Mouse (Mus musculus): ENCODE measurements around the gene Hoxc9.

Gene Hoxc9

DNA sequence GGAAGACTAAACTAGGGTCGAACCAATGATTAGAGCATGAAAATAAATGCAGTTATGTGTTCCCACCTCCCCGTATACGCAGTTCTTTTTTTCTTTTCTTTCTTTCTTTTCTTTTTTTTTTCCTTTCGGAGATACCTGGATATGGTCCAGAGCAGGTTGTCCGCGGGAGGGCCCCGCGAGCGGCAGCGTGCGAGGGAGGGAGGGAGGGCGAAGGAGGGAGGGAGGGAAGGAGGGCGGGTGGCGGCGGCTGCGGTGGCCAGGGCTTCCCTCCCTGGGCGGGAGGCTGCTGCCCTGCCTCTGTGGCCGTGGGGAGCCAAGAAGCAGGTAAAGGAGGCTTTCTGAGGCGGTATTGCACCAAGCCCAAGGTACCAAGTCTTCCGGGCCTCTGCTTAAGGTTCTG is at the start of gene Hoxc9:
Gene Hoxc9 (plus strand): TSS at position 269 of the 400 bp plus-strand sequence.
- DNase-seq (ENCODE audit: low spot score) = no peak

DNA sequence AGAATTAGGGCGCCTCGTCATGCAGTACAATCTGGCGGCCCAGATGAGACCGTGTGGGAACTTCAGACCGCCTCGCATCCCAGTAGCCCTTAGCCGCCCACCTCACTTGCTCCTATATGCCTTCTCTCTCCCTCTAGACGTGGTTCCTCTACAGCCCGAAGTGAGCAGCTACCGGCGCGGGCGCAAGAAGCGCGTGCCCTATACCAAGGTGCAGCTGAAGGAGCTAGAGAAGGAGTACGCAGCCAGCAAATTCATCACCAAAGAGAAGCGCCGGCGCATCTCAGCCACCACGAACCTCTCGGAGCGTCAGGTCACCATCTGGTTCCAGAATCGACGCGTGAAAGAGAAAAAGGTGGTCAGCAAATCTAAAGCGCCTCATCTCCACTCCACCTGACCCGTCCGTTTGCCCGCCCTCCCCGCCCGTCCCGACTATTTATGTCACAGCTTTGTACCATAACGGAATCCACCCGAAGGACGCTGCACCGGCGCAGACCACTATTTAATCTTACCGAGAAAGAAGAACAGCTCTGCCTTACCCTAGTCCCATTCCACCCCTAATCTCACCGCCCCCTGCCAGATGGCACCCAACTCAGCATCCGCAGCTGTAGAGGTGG is 49.1 kb upstream of the Hoxc9 start:
- DNase-seq (ENCODE audit: low spot score) = no peak

DNA sequence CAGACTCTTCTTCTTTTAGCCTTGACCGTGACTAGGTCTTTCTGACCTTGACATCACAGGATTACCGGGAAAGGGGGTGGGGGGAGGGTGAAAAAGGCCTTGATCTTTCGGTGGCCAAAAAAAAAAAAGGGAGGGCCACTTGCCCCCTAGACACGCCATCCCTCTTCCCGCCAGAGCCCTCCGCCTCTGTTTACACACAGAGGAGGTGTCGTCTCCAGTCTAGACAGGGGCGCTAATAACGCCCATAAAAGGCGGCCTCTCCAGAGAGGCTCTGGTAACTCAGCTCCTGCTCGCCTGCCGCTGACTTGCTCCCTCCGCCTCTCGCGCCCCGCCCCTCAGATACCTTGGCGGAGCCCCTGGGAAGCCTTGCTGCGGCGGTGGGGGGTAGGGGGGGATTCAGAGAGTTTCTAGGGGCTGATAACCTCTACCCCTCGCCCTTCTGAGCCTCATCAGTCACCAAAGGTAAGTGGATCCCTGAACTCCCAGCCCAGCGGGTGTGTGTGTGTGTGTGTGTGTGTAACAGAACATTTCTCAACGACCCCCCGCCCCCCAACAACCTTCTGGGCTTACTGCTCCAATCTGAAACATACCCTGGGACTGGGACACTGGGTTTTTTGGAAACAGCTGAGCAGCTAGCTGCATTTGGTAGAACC is 44.4 kb upstream of the Hoxc9 start:
- DNase-seq (ENCODE audit: low spot score) = no peak

DNA sequence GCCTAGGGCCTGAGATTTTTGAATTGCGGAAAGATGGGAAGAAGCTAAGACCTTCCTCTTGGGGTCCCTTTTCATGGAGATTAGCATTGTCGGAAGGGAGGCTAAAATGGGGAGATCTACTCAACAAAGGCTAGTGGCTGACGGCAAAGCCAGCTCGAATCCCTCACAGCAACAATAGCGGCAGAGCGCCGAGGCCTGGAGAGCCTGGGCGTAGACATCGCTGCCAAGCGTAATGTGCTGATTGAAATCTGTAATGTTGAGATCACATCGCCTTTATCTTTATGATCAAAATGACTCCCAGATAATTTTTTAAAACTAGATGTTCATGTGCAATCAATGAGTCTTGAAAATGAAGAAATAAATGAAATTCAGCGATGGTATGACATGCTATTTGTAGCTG is 41.8 kb upstream of the Hoxc9 start:
- no peak for DNase-seq (ENCODE audit: low spot score)

DNA sequence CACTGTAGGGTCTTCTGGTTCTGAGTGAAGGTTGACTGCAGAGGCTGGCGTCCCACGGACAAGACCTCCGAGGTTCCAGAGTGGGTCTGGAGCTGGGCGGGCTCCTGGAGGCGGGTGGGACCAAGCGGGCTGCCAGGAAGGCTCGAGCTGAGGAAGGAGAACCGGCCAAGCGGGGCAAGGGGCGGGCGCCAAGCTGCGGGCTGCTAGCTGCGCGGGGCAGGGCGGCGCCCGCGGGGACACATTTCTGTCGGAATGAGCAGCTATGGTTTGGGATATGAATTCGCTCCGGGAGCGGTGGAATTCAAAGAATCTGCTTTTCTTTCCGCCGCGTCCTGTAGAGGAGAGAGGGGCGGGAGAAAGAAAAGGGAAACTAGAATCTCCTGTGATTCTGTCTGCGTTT is 41.3 kb upstream of the Hoxc9 start:
- DNase-seq (ENCODE audit: low spot score) = no peak

DNA sequence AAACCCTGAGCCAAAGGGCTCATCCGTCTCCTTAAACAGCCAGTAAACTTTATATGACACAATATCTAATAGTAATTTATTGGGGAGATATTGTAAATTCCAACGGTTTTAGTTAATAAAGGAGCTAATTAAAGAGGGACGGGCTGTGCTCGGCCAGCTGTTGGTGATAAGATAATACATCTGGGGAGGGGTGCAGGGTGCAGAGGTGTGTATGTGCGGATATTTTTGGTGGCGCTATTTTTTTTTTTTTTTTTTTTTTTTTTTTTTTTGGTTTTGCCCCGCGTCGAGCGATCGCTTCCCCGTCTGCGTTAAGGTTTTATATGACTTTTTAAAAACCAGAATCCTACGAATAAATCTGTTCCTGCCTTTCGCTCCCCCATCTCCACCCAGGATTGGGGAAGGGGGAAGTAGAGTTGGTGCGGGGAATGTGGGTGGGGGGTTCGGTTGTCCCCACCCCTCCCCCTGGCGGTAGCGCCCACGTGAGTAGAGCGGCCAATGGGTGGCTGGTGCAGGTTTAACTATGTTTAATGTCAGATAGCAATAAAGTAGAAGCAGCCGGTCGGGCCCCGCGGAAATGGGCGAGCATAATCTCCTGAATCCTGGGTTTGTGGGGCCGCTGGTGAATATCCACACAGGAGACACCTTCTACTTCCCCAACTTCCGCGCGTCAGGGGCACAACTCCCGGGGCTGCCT is 39.8 kb upstream of the Hoxc9 start, which contains the start of gene Hoxc12:
Gene Hoxc12 (plus strand): TSS at position 479 of the 694 bp plus-strand sequence.
- no peak for DNase-seq (ENCODE audit: low spot score)

DNA sequence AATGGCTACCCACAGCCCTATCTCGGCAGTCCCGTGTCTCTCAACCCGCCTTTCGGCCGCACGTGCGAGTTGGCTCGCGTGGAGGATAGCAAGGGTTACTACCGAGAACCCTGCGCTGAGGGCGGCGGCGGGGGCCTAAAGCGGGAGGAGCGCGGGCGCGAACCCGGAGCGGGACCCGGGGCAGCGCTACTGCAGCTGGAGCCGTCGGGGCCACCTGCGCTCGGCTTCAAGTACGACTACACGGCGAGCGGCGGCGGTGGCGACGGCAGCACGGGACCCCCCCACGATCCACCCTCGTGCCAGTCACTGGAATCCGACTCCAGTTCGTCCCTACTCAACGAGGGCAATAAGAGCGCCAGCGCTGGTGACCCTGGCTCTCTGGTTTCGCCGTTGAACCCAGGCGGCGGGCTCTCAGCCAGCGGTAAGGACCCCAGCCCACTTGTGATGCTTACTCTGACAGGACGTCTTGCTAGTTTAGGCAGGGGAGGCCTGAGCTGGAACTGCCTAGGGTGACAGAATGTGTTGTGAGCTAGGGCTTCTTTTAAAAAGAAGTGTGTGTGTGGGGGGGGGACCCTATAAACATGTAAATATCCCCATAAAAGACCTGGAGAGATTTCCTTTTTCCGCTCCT is 39.1 kb upstream of the Hoxc9 start:
- no peak for DNase-seq (ENCODE audit: low spot score)

DNA sequence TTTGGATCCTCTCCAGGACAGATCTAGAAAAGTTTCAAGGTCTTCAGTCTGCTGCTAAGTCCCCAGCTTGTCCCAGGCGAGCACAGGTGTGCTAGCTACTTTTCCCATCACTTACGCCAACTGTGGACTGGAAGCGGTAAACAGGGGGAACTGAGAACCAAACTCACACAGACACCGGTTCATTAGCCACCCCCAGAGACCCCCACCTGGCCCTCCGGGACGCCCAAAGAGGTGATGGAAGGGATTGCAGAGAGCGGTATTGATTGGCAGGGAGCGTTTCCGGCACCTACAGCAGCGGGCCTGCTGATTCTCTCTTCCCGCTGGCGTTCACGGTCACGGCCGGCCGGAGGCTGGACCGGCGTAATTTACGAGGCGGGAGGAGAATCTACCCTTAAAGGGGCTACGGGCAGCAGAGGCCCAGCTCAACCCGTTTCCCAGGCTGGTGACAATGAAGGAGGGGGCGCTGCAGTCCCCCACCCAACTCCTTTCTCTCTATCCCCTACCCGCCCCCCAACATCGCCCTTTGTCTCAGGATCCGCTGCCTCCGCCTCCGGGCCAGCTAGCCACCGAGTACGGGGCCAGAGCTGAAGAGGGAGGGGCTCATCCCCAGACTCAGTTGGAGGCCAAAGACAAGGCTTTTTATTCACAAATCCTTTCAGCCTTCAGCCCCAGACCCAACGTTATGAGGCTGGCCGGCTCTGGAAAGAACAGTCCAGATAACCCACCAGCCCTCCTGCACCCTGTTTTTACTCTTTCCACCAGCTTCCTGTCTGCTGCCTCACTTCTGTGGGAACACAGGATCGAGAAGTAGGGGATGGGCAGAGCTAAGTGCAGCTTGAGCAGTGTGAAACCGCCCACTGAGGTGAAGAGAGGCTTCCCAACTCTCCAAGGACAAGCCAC is 36.7 kb upstream of the Hoxc9 start:
- no peak for DNase-seq (ENCODE audit: low spot score)

DNA sequence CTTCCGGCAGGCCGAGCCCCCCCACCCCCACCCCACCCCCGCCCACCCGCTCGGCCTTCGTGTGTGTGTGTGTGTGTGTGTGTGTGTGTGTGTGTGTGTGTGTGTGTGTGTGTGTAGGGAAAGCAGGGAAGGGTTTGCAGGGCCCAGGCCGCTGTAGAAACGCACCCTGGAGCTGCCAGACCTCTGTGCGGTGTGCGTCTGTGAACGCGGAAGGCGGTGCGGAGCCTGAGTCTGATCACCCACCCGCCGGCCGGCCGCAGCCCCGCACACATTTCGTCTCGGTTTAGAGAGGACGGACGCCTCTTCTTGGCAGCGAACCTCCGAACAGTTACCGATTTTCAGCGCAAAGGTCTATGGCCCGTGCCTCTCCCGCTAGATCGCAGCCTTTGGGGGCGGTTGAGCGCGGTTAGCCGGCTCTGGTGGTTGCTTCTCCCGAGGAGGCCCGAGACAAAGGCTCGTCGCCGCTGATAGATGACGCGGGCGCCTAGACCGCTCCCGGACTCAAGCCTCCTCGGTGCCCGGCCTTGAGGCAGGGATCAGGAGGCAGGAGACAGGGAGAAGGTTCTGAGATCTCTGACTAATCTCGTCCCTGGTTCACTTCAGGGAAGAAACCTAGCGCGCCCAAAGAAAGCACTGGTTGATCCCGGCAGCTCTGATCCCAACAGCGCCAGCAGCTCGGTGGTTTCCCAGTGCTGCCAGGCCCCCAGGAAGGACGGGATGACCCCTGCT is 33.3 kb upstream of the Hoxc9 start:
- DNase-seq (ENCODE audit: low spot score) = peak; percentile 29

DNA sequence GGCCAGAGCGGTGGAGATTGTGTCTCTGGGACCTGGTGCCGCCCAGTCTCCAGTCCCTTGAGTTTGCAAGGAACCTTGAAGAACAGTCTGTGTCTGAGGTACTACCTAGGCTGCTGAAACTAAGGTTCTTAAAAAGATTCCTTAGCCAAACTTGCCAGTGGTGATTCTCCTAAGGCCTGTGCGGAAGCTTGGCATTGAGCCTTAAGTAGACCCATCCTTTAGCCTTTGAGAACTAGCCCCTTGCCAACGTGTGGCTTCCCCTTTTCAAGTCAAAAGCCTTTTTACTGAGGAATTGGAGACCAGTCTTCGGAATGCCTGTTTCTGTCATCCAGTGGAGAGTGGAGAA is 32.8 kb upstream of the Hoxc9 start:
- no peak for DNase-seq (ENCODE audit: low spot score)

DNA sequence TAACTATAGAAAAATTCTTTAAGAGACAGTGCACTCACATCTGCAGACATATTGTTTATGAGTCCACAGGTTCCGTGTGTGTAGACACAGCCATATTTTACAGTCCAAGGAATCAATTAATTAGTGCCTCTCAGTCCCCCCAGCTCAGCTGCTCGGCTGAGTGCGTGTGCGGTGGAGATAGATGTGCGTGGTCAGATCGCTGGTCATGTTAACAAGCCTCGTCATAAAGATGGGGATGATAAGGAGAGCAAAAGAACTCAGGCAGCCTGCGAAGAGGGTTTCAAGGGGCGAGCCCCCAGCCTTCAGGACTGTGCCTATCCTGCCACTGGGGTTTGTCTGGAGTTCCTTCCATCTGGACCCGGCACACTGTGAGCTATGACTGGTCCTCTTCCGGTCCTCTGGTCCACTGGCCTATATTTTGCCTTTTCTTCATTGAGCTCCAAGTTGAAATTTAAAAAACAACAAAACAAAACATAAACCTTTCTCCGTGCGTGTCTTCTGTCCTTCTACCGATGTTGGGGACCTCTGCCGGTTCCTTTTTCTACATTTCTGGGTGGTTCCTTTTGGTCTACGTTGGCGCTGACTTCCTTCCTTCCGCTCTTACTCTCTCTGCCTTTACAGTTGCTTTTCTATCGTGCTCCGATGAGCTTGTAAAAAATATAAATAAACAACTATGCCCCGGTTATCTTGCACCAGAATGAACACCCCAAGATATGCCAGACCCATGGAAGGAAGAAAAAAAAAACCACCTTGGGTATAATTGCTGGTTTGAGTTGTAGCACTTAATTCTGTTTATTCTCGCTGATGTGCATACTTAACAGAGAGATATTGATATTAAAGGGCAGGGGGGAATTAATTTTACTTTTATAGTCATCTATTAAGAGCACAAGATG is 30.8 kb upstream of the Hoxc9 start:
- DNase-seq (ENCODE audit: low spot score) = no peak

DNA sequence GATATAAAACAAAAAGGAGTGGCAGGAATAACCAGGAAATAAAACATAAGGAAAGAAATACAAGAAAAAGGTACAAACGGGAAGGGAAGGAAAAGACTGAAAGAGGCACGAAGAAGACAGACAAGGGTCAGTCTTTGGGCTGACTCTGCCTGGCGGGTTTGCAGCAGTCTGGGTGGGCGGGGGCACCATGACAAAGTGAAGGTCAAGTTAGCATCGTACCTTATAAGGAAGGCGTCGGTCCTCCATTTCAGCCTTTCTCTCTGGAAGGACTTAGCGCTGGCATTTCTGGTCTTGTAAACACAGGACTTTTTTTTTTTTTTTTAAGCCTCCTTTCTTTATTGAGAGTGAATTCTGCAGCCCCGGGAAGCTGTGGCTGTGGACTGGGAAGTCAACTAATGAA is 29.0 kb upstream of the Hoxc9 start:
- DNase-seq (ENCODE audit: low spot score) = no peak

DNA sequence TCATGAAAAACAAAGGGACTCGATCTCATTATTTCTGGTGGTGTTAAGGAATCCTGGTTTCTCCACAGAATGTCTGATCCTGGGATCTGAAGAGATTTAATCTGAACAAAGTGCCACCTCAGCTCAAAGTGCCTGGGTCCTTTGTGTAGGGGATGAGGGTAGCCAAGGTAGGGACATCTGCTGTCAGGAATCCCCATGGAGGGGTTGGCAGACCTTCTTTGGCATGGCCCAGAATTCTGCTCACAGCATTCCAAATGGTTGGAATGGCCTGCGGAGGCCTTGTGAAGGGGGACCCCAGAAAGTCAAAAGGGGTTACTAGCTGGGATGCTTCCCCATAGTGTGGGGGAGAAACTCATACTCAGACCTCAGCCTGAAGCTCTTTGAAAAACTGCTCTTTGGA is 27.4 kb upstream of the Hoxc9 start:
- DNase-seq (ENCODE audit: low spot score) = no peak

DNA sequence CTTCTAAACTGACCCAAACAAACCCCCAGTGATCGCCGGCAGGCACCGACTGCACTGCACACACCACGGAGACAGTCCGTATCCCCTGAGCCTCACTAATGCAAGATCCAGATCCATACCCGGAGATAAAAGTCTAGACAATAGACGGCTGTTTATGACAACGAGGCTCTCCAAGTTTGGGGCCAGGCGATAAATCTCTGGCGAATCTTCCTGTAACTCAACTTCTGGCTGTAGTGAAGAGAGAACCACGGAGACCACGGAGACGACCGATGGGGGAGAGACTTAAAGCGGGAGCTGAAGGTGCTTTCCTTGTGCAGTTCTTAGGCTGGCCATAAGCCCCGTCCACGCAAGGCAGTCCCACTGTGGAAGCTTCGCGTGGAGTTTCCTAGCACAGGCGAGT is 26.5 kb upstream of the Hoxc9 start:
- DNase-seq (ENCODE audit: low spot score) = no peak

DNA sequence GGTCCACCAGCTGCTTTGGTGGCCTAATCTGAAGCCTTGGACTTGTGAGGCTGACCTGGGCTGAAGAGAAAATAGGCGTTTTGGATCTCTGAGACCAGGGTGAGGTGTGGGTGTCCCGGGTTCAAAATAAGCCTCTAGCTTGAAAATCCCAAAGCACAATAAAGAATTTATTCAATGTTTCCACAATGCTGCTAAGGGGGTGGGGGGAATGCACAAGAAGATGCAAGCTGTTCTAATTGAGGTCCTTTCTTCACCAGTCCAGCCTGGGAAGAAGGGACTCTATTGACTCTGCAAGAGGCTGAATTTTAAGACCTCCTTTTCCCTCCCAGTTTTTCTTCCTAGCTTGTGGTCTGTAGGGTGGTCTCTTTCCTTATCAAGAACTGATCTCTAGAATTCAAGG is 25.4 kb upstream of the Hoxc9 start:
- no peak for DNase-seq (ENCODE audit: low spot score)

DNA sequence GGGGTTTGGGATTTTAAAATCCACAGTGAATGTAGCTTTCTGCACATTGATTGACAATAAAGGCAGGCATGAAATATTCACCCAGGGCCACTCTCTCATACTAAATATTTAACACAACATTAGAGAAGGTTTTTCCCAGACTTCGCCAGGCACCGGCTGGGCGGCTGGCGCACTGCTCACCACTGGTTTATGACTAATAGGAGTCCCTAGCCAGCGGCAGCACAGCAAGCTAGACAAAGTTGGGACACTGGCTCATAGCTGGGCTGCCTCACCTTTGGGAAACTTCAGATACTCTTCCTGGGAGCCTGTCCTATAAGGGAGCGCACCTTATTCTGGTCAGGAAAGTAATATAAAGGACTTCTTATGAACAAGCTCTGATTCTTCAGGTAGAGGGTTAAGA is 22.7 kb upstream of the Hoxc9 start:
- DNase-seq (ENCODE audit: low spot score) = no peak

DNA sequence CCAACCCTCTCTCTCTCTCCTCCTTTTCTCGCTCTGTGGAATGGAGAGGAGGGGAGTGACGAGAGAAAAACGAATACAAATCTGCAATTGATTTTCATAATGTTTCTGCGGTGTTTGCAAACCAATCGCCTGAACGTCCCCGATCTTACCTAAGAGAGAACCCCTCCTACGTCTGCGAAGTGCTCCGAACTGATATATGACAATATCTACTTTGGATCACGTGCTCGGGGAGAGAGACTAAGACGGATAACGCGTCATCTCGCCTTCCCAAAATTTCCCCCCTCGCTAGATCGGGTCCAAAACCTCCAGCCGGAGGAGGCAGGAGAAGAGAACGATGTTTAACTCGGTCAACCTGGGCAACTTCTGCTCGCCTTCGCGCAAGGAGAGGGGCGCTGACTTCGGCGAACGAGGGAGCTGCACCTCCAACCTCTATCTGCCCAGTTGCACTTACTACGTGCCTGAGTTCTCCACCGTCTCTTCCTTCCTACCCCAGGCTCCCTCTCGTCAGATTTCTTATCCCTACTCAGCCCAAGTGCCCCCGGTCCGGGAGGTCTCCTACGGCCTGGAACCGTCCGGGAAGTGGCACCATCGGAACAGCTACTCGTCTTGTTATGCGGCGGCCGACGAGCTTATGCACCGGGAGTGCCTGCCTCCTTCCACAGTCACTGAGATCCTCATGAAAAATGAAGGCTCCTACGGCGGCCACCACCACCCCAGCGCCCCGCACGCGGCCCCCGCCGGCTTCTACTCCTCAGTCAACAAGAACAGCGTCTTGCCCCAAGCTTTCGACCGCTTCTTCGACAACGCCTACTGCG is 21.8 kb upstream of the Hoxc9 start, which contains the start of gene Hoxc11:
Gene Hoxc11 (plus strand): TSS at position 236 of the 815 bp plus-strand sequence.
- no peak for DNase-seq (ENCODE audit: low spot score)

DNA sequence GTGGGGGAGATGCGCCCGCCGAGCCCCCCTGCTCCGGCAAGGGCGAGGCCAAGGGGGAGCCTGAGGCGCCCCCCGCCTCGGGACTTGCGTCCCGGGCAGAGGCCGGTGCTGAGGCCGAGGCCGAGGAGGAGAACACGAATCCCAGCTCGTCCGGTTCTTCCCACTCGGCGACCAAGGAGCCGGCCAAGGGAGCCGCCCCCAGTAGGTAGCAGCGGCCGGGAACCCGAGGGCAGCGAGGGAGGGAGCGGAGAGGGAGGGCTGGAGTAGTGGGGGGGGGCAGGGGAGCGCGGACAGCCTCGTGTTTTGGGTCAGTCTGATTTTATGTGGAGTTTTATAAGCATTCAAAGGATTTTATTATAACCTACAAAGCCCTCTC is 21.2 kb upstream of the Hoxc9 start:
- no peak for DNase-seq (ENCODE audit: low spot score)

DNA sequence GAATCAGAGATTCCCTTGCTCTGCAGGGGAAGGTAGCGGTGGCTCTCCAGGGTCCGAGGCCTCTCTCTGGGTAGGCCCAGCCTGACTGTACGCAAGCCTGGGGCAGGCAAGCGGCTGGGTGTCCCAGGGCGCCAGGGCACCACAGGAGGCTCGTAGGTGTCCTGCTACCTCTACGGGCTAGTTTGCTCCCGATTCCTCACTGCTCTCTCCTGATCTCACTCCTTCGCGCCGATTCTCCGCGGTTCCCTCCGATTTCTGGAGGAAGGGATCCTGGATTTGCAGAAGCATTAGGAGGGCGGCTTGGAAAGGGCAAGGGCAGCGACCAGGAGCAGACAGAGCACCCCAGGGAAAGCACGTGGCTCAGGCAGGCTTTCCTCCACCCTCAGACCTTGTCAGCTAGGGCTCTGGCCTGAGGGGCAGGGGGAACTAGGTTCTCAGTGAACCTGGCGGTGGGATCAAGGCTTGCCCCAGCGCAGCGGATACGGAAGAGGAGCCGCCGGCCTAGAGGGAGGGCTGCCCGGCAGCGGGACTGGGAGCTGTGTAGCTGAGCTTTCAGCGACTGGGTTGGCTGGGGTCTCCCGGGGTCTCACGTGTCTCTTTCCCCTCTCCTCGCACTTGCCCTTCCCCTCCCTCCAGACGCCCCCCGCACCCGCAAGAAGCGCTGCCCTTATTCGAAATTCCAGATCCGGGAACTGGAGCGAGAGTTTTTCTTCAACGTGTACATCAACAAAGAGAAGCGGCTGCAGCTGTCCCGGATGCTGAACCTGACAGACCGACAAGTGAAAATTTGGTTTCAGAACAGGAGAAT is 20.2 kb upstream of the Hoxc9 start:
- no peak for DNase-seq (ENCODE audit: low spot score)
